Mouse (Mus musculus) spleen, adult 12 weeks (tissue): ENCODE measurements around the gene C330021F23Rik.
A peak's percentile ranks its signal among the peaks of the same experiment; 100 is the strongest.

ENCODE experiments used
- DNase-seq: peaks from one replicate; pipeline ENCODE4 v3.0.0; 2022; ENCODE audit warnings: low spot score

Gene C330021F23Rik

DNA sequence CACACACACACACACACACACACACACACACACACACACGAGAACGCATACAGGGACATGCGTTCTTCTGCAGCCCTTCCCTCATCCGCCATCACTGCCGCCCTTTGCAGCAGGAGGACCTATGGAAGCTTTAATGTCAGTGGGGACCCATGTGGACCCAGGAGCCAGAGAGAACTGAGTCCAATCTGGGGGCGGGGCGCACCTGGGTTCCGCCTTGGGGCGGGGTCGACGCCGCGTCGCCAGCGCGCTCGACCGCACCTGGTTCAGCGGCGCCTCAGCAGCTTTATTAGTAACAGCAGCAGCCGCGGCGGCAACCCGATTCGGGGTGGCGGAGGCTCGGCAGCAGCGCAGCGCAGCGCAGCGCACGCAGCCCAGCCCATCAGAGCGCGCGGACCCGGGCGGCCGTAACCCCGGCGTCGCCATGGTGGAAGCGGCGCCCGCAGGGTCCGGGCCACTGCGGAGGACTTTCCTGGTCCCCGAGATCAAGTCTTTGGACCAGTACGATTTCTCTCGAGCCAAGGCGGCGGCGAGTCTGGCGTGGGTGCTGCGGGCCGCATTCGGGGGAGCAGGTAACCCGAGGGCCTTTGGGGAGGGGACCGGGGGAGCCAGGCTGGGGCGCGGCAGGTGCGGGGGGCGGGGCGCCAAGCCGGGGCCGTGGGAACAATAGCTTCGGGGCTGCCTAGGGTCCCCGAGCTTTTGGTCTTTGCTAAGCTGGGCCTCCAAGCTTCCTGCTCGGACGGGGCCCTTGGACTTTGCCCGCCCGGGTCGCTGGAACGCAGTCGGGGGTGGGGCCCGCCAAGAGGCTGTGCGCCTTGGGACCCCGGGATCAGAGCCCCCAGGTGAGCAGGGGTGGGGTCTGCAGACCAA, 19.8 kb downstream of the C330021F23Rik start:
- no peak for DNase-seq

DNA sequence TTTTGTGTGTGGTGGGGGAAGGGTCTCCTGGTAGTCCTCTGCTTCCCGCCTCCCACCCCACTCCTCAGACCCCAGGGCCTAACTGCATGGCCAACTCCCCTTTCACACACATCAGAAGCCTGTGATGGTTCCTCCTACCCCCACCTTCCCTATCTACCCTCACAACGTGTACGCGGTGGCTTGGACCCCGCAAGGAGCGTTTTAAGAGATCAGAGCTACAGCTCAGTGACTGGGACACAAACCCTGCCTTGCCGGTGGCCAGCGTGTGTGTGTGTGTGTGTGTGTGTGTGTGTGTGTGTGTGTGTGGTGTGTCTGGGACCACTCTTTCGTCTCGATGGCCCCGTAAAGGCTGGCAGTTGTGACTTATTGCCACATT, 20.5 kb downstream of the C330021F23Rik start:
- DNase-seq: no peak

- DNase-seq: no peak
Observed at GRCm38 (mm10) chr8:3593470-3593869, 25.7 kb downstream of the C330021F23Rik start.

- no peak for DNase-seq
Observed at GRCm38 (mm10) chr8:3594466-3594865, 26.7 kb downstream of the C330021F23Rik start.

DNA sequence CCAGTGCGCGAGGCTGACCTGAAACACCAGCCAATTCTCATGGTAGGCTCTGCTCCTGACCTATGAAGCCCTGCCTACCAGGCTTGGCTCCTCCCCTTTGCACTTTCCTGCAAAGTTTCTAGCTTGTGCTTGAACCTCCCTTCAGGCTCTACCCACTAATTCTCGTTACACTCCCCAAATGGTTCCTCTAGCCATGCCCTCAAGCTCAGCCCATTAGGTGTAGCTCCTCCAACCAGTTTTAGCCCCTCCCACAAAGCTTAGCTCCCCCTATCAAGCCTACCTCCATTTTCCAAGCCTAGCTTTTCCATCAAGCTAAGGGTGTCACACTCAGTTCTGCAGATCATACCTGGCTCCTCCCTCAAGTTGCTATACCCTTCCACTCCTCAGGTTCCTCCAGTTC, 30.3 kb downstream of the C330021F23Rik start:
- DNase-seq: no peak

- DNase-seq: no peak
Observed at GRCm38 (mm10) chr8:3599219-3599618, 31.4 kb downstream of the C330021F23Rik start.

DNA sequence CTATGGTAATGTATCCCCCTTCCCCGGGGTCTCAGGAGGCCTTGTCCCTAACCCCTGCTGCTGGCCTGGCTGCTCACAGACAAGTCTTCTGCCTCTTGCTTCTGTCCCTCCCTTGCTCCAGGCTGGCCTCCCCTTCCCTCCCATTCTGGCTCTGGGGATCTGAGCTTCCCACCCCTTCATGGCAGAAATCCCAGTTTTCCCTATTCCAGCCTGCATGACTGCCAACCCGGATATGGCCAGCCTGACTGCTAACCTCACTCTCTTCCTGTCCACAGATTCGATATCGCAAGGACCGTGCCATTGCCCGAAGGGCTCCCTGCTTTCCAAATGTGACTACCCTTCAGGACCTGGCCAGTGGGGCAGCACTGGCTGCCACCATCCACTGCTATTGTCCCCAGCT, 32.6 kb downstream of the C330021F23Rik start:
- no peak for DNase-seq

GRCm38 (mm10) chr8:3603439-3603838, 35.6 kb downstream of the C330021F23Rik start:
- no peak for DNase-seq

DNA sequence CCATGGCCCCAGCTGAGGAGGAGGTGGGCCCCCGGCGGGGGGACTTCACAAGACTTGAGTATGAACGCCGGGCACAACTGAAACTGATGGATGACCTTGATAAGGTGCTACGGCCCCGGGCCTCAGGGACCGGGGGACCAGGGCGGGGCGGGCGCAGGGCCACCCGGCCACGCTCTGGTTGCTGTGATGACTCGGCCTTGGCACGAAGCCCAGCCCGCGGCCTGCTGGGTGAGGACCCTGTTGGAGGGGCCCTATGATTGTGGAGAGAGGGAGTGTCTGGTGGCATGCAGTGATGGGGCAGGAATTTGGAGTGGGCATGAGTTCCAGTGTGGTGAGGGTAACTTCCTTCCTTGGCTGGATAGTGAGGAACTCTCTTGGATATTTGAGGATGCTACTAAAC, 38.8 kb downstream of the C330021F23Rik start:
- DNase-seq: no peak

- DNase-seq: no peak
Observed at GRCm38 (mm10) chr8:3607822-3608221, 40.0 kb downstream of the C330021F23Rik start.

- no peak for DNase-seq
Observed at GRCm38 (mm10) chr8:3609046-3609815, 41.4 kb downstream of the C330021F23Rik start.

DNA sequence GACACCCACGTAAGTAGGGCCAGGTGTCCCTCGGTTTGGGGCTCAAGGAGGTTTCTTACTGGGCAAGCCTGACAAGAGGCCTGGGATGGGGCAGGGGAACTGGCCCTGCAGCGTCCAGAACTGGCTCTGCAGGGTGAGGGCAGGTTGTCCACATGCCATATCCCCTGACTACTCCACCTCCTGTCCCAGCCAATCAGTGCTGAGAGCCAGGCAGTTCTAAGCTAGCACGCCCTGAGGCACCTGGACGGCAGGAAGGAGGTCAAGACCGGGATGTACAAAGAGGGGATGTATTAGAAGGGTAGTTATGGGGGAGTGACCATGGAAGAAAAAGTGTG, 42.0 kb downstream of the C330021F23Rik start:
- DNase-seq: no peak

DNA sequence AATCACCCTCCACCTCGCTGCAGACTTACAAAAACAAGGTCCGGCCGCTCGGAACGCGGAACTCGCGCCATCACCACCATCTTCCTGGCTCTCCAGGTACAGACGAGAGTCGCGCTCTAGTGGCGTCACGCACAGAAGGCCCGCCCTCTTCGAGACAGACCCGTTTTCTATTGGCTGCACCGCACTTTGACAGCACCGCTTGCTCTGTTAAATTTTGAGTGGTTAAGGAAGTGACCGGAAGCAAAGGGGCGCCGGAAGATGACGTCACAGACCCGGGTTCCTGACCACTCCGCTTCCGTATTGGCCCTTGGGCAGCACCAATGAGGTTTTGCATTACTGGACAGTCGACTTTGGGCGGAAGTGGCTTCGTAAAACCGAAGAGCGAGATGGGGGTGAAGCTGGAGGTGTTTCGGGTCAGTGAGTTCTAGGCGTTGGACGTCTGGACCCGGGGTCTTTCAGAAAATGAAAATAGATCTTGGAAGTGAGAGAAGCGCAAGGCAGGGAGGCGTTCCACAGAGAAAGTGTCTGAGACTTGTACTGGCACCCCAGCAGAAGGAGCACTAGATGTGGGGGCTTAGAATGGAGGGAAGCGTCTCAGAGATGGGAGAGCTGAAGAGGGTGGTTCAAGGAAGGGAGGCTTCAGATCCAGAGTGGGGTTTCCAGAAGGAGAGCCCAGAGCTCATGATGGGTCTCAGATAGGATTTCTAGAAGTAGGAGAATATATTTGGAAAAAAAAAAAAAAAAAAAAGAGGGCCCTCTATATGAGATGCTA, 53.6 kb downstream of the C330021F23Rik start, which contains the start of the genes Xab2 and Pet100:
Xab2 (minus strand) TSS at position 118 of the 772 bp plus-strand sequence.
Pet100 (plus strand) TSS at position 350 of the 772 bp plus-strand sequence.
- peak; percentile 99 for DNase-seq

DNA sequence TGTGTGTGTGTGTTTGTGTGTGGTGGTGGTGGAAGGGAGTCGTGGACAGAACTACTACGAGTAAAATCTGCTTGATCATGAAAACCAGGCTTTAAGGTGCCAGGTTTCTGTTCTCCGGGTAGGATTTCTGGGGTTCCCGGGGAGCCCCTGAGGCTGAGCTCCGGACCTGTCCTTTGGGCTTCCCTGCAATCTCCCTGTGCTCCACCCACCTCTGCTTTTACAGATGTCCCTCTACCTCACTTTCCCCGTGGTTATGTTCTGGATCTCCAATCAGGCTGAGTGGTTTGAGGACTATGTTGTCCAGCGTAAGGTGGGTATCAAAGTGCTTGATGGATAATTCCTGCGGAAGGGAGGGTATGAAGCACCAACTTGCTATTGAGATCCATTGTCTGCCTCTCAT, 54.3 kb downstream of the C330021F23Rik start:
- no peak for DNase-seq

GRCm38 (mm10) chr8:3625445-3625844, 57.7 kb downstream of the C330021F23Rik start, which contains the start of gene Pcp2:
Pcp2 (minus strand) TSS chr8:3625545.
- no peak for DNase-seq

DNA sequence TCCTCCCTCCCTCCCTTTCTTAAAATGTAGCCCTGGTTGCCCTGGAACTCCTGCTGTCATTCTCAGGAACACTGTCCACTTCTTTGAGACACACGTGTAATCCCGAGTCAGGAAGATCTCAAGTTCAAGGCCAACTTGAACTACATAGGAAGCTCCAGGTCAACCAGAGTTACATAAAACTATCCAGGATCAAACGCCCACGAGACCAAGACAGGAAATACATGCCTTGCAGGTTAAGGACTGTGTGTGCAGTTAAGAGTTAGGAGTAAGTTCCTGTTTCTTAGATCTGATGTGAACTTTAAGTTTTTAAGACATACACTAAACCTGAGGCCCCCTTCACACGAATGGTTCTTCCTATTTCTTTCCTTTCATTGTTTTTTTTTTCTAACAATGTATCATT, 59.2 kb downstream of the C330021F23Rik start:
- no peak for DNase-seq

- DNase-seq: no peak
Observed at GRCm38 (mm10) chr8:3628014-3628413, 60.2 kb downstream of the C330021F23Rik start.

DNA sequence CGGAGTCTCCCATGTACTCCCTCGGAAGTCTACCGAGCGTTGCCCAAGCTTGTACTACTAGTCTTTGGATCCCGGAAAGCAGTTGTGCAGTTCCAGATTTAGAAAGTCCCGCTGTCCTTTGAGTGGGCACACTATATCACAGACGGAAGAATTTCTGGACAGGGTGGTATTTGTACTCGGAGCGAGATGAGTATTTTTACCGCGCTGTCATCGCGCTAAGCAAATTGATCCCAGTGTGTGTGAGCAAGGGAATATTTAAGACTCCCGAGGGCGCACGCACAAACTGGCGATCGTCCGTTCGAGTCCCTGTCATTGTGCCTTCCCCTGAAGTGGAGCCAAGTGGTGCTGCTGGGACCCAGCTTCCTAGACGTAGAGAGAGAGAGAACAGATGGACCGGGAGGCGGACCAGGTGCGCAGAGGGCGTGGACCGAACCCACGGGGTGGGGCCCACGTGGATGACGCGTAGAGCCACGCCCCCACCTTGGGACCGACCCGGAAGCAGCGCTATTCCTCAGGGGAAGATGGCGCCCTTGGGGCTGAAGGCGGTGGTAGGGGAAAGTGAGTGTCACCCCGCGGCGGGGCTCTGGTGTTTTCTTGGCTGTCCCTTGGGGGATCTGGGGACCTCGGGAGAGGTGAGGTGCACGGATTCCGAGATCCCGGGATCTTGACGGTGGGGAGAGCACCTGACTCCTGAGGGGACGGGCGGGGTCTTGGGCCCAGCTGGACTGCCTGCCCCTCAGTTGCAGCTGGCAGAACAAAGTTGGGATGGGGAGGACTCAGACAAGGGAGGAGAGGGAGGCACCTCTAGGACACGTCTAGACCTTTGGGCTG, 63.1 kb downstream of the C330021F23Rik start, which contains the start of gene Stxbp2:
Stxbp2 (plus strand) TSS at position 309 of the 831 bp plus-strand sequence.
- peak; percentile 80 for DNase-seq

GRCm38 (mm10) chr8:3631478-3631875, 63.7 kb downstream of the C330021F23Rik start:
- peak; percentile 14 for DNase-seq
